Mouse (Mus musculus): ENCODE data around the gene Cpped1. TPM values are rescaled to one million over a fixed set of nuclear protein-coding genes. Genes with fewer than 3 reads are reported as not detected.

The Cpped1 gene
- 35.1 and 37.3 TPM in 2 replicates for polyA plus RNA-seq (2015; fragmentation: Nextera tagmentation; extraction: Ambion mirVana)

DNA sequence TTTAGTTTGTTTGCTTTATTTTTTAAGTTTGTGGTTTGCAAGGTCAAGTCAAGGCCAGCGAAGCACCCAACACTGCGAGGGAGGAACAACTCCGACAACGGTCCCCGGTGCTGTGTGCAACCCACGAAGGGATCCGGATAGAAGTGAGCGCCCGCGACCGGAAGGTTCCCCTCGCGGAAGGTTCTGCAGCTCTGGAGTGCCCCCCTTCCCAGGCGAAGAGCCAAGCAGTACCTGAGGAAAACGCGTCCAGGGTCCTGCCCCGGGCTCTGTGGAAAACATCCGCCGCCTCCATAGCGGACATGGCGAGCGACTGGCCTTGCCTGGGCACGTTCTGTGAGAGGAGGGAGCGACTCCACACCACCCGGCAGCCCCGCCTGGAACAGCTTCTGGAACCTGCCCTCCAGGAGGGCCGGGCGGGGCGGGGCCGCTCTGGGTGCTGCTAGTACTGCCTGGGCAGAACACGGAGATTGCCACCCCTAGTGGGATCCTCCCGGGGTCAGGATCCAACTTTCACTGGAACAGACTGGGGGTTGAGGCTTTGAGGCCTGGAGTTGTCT lies at the start of gene Cpped1:
TSS of gene Cpped1 (minus strand) at position 411 of the 557 bp plus-strand sequence.
- H3K27ac ChIP-seq (ENCODE audit: low read length): peak within 1 kb of the TSS; percentile 95
- H3K4me2 ChIP-seq (ENCODE audit: low read depth, low read length): peak within 1 kb of the TSS; percentile 85
- WGBS: under 1% methylated on average over 32 of the region's 32 CpGs
- ATAC-seq (replicated peaks; ENCODE audit: extremely low read depth, insufficient read depth, low FRiP score): peak; percentile 95
- H3K4me1 ChIP-seq (ENCODE audit: control insufficient read depth, insufficient read depth, low read length): peaks cover 11% of the 10 kb centered on the region
- no peaks in the 10 kb centered on the region for H3K27me3 ChIP-seq (ENCODE audit: control insufficient read depth, insufficient read depth, low read length)
- no peaks in the 10 kb centered on the region for H3K36me3 ChIP-seq (ENCODE audit: control insufficient read depth, insufficient read depth)
- H3K4me3 ChIP-seq (ENCODE audit: low read length): peak within 1 kb of the TSS; percentile 85
- H3K9me3 ChIP-seq (replicated peaks; ENCODE audit: control insufficient read depth, low read length): no peaks in the 10 kb centered on the region
- H3K9ac ChIP-seq (ENCODE audit: low read length): peak within 1 kb of the TSS; percentile 93

- H3K9ac ChIP-seq (ENCODE audit: low read length): no peak overlapping the region
- H3K27me3 ChIP-seq (ENCODE audit: control insufficient read depth, insufficient read depth, low read length): no peaks in the 10 kb centered on the region
- no peaks in the 10 kb centered on the region for H3K36me3 ChIP-seq (ENCODE audit: control insufficient read depth, insufficient read depth)
- 0 out of 2 replicates have a peak, but pooled peaks cover 4% of the 10 kb centered on the region for H3K9me3 ChIP-seq (replicated peaks; ENCODE audit: control insufficient read depth, low read length)
- no peak overlapping the region for H3K4me3 ChIP-seq (ENCODE audit: low read length)
- H3K4me2 ChIP-seq (ENCODE audit: low read depth, low read length): no peak overlapping the region
- no peak for ATAC-seq (replicated peaks; ENCODE audit: extremely low read depth, insufficient read depth, low FRiP score)
- no peak overlapping the region for H3K27ac ChIP-seq (ENCODE audit: low read length)
- H3K4me1 ChIP-seq (ENCODE audit: control insufficient read depth, insufficient read depth, low read length): no peaks in the 10 kb centered on the region
These were observed 31.2 kb upstream of the Cpped1 start for GRCm38 (mm10) chr16:11940477-11940876.

DNA sequence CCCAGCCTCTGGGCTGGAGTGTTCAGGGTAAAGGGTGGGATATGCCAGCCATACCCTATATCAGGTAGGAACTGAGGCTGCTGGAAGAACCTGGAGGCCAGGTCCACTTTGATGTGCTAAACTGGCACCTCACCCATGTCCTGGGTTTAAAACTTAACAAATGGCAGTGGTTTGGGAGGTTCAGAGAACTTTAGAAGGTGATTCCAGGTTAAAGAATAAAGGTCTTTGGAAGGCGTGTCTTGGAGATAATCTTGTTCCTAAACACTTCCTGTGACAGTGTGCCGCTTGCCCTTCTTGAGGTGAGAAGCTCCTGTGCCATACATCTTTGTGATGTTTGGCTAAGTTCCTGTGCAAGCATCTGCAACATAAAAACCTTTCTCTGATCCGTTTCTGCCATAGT lies 1.6 kb upstream of the Cpped1 start:
- Histone ChIP-seq H3K27ac (ENCODE audit: low read length) (no peak overlapping the region), H3K4me1 (ENCODE audit: control insufficient read depth, insufficient read depth, low read length) (peaks cover 11% of the 10 kb centered on the region), H3K4me3 (ENCODE audit: low read length) (no peak overlapping the region), H3K4me2 (ENCODE audit: low read depth, low read length) (no peak overlapping the region), H3K27me3 (ENCODE audit: control insufficient read depth, insufficient read depth, low read length) (no peaks in the 10 kb centered on the region), H3K9me3 (replicated peaks; ENCODE audit: control insufficient read depth, low read length) (no peaks in the 10 kb centered on the region), H3K9ac (ENCODE audit: low read length) (no peak overlapping the region), H3K36me3 (ENCODE audit: control insufficient read depth, insufficient read depth) (no peaks in the 10 kb centered on the region)
- WGBS: 71% methylated on average over 3 of the region's 3 CpGs
- no peak for ATAC-seq (replicated peaks; ENCODE audit: extremely low read depth, insufficient read depth, low FRiP score)

- H3K4me3 ChIP-seq (ENCODE audit: low read length): no peak overlapping the region
- no peak overlapping the region; the same call in 1 of the 2 replicates for H3K27ac ChIP-seq (ENCODE audit: low read length)
These were observed 572 bp upstream of the Cpped1 start for GRCm38 (mm10) chr16:11909817-11910216.

DNA sequence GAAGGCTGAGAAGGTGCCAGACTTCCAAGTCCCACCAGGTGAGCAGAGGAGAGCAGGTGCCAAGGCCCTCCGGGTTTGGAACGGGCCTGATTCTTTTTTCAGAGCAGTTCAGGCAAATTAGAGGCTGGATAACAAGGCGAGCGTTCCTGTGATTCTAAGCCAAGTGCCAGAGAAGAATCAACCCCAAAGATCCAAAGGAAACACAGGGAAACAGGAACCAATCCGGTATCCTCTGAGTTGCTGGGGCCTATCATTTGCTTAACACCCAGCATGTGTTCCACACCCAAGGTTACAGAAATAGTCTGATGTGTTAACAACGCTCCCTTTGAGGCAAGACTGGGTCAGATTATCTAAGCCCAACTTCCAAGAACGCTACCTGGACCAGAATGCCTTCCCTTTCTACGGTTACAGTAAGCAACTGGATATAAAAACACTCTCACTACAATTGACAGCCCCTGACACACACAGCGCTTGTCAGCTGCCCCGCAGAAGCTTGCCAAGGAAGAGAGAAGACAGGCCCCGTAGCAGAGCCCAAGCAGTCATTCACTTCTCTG lies 707 bp downstream of the Cpped1 start:
- peaks cover 11% of the 10 kb centered on the region for H3K4me1 ChIP-seq (ENCODE audit: control insufficient read depth, insufficient read depth, low read length)
- no peaks in the 10 kb centered on the region for H3K9me3 ChIP-seq (replicated peaks; ENCODE audit: control insufficient read depth, low read length)
- H3K9ac ChIP-seq (ENCODE audit: low read length): peak overlapping the region; percentile 93
- 18% methylated on average over 11 of the region's 11 CpGs for WGBS
- no peaks in the 10 kb centered on the region for H3K27me3 ChIP-seq (ENCODE audit: control insufficient read depth, insufficient read depth, low read length)
- H3K36me3 ChIP-seq (ENCODE audit: control insufficient read depth, insufficient read depth): no peaks in the 10 kb centered on the region
- peak overlapping the region; percentile 85 for H3K4me2 ChIP-seq (ENCODE audit: low read depth, low read length)
- H3K4me3 ChIP-seq (ENCODE audit: low read length): peak overlapping the region; percentile 85
- ATAC-seq (replicated peaks; ENCODE audit: extremely low read depth, insufficient read depth, low FRiP score): peak; percentile 43; the same call in 1 of the 2 replicates
- peak overlapping the region; percentile 95 for H3K27ac ChIP-seq (ENCODE audit: low read length)

More at GRCm38 (mm10) chr16:11909817-11910216, 572 bp upstream of the Cpped1 start:
- Histone ChIP-seq H3K9me3 (replicated peaks; ENCODE audit: control insufficient read depth, low read length) (no peaks in the 10 kb centered on the region), H3K4me1 (ENCODE audit: control insufficient read depth, insufficient read depth, low read length) (peaks cover 11% of the 10 kb centered on the region), H3K27me3 (ENCODE audit: control insufficient read depth, insufficient read depth, low read length) (no peaks in the 10 kb centered on the region), H3K4me2 (ENCODE audit: low read depth, low read length) (peak overlapping the region; percentile 85), H3K36me3 (ENCODE audit: control insufficient read depth, insufficient read depth) (no peaks in the 10 kb centered on the region), H3K9ac (ENCODE audit: low read length) (no peak overlapping the region; the same call in 1 of the 2 replicates)
- 67% methylated on average over 3 of the region's 3 CpGs for WGBS
- no peak for ATAC-seq (replicated peaks; ENCODE audit: extremely low read depth, insufficient read depth, low FRiP score)

GRCm38 (mm10) chr16:11907816-11908215 lies 1.4 kb downstream of the Cpped1 start:
- no peaks in the 10 kb centered on the region for H3K27me3 ChIP-seq (ENCODE audit: control insufficient read depth, insufficient read depth, low read length)
- H3K36me3 ChIP-seq (ENCODE audit: control insufficient read depth, insufficient read depth): no peaks in the 10 kb centered on the region
- ATAC-seq (replicated peaks; ENCODE audit: extremely low read depth, insufficient read depth, low FRiP score): no peak
- H3K9me3 ChIP-seq (replicated peaks; ENCODE audit: control insufficient read depth, low read length): no peaks in the 10 kb centered on the region
- peak overlapping the region; percentile 85 for H3K4me2 ChIP-seq (ENCODE audit: low read depth, low read length)
- 74% methylated on average over 4 of the region's 4 CpGs for WGBS
- H3K4me1 ChIP-seq (ENCODE audit: control insufficient read depth, insufficient read depth, low read length): peaks cover 11% of the 10 kb centered on the region
- H3K27ac ChIP-seq (ENCODE audit: low read length): no peak overlapping the region; the same call in 1 of the 2 replicates
- H3K9ac ChIP-seq (ENCODE audit: low read length): peak overlapping the region; percentile 93
- peak overlapping the region; percentile 85 for H3K4me3 ChIP-seq (ENCODE audit: low read length)

DNA sequence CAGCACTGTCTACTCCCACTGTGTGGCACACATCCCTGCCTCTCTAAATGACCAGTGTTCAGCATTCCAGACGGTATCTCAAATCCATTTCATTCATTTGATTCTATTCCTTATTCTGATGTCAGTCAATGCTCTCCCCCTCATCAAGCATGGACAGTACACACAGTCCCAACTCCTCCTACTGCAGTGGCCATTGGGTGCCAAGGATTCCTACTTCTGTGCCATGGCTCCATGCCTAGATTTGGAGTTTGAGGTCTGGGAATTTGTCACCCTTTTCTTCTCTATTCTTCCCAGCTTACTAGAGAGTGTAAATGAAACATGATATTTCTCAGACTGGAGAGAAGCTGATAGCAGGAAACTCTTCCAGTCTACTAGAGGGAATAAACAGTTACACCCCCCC lies 2.3 kb downstream of the Cpped1 start:
- H3K9me3 ChIP-seq (replicated peaks; ENCODE audit: control insufficient read depth, low read length): no peaks in the 10 kb centered on the region
- no peak overlapping the region for H3K4me2 ChIP-seq (ENCODE audit: low read depth, low read length)
- H3K4me3 ChIP-seq (ENCODE audit: low read length): no peak overlapping the region
- no peaks in the 10 kb centered on the region for H3K27me3 ChIP-seq (ENCODE audit: control insufficient read depth, insufficient read depth, low read length)
- no peak for ATAC-seq (replicated peaks; ENCODE audit: extremely low read depth, insufficient read depth, low FRiP score)
- no peaks in the 10 kb centered on the region for H3K36me3 ChIP-seq (ENCODE audit: control insufficient read depth, insufficient read depth)
- 77% methylated on average over 1 of the region's 1 CpGs for WGBS
- no peak overlapping the region for H3K27ac ChIP-seq (ENCODE audit: low read length)
- H3K4me1 ChIP-seq (ENCODE audit: control insufficient read depth, insufficient read depth, low read length): peaks cover 11% of the 10 kb centered on the region
- no peak overlapping the region for H3K9ac ChIP-seq (ENCODE audit: low read length)

- no peak for ATAC-seq (replicated peaks; ENCODE audit: extremely low read depth, insufficient read depth, low FRiP score)
- 85% methylated on average over 4 of the region's 4 CpGs for WGBS
- Histone ChIP-seq H3K9me3 (replicated peaks; ENCODE audit: control insufficient read depth, low read length) (no peaks in the 10 kb centered on the region), H3K27ac (ENCODE audit: low read length) (no peak overlapping the region), H3K9ac (ENCODE audit: low read length) (no peak overlapping the region), H3K36me3 (ENCODE audit: control insufficient read depth, insufficient read depth) (no peaks in the 10 kb centered on the region), H3K4me1 (ENCODE audit: control insufficient read depth, insufficient read depth, low read length) (peaks cover 11% of the 10 kb centered on the region), H3K27me3 (ENCODE audit: control insufficient read depth, insufficient read depth, low read length) (no peaks in the 10 kb centered on the region), H3K4me2 (ENCODE audit: low read depth, low read length) (no peak overlapping the region), H3K4me3 (ENCODE audit: low read length) (no peak overlapping the region)
These were observed 4.0 kb downstream of the Cpped1 start for GRCm38 (mm10) chr16:11905216-11905615.

- ATAC-seq (replicated peaks; ENCODE audit: extremely low read depth, insufficient read depth, low FRiP score): no peak
- Histone ChIP-seq H3K36me3 (ENCODE audit: control insufficient read depth, insufficient read depth) (no peaks in the 10 kb centered on the region), H3K4me2 (ENCODE audit: low read depth, low read length) (no peak overlapping the region), H3K27me3 (ENCODE audit: control insufficient read depth, insufficient read depth, low read length) (no peaks in the 10 kb centered on the region), H3K27ac (ENCODE audit: low read length) (no peak overlapping the region), H3K9ac (ENCODE audit: low read length) (no peak overlapping the region), H3K4me3 (ENCODE audit: low read length) (no peak overlapping the region), H3K9me3 (replicated peaks; ENCODE audit: control insufficient read depth, low read length) (no peaks in the 10 kb centered on the region), H3K4me1 (ENCODE audit: control insufficient read depth, insufficient read depth, low read length) (peaks cover 2% of the 10 kb centered on the region; the same call in 1 of the 2 replicates)
- WGBS: 78% methylated on average over 7 of the region's 7 CpGs
These were observed 7.2 kb downstream of the Cpped1 start for GRCm38 (mm10) chr16:11902007-11902406.
